Mouse (Mus musculus): ENCODE data around the gene Htra1.

- TF ChIP-seq CTCF (IDR thresholded peaks at IDR 0.05; ENCODE audit: low read depth, low read length) (no peak), POLR2AphosphoS5 (IDR thresholded peaks at IDR 0.05; ENCODE audit: insufficient replicate concordance, low read depth, low read length) (no peak), TAL1 (conservative IDR thresholded peaks at IDR 0.05; ENCODE audit: low read depth, low read length) (no peak), GATA1 (IDR thresholded peaks at IDR 0.05; ENCODE audit: borderline replicate concordance, low read length) (no peak), GATA2 (IDR thresholded peaks at IDR 0.05; ENCODE audit: borderline replicate concordance, low read depth, low read length) (no peak)
Measured at GRCm38 (mm10) chr7:130943280-130943895, 7.5 kb downstream of the Htra1 start.
